Mouse (Mus musculus): ENCODE measurements around the gene Phgr1. TPM values are rescaled to one million over a fixed set of nuclear protein-coding genes. Genes with fewer than 3 reads are reported as not detected.

Phgr1 gene
- polyA plus RNA-seq, 1 experiment from 2014 or later = not detected

DNA sequence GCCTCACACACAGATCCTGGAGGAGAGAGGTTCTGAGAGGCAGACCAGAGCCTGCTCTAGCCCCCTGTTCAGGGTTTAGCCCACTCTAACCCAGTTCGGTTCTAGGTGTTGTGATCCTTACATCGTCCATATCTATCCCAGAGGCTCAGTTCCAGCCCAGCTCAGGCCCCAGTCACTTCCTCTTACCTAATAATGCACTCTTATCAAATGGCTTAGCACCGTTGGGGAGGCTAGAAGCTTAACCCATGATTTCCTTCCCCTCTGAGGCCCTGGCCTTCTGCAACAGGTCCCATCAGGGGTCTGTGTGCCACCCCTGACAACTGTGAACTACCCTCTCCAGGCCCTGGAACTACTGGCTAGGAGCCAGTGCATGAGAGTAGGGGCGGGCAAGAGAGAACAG is 43.4 kb upstream of the Phgr1 start:
- Histone ChIP-seq H3K9ac (replicated peaks) (no peak overlapping the region), H3K9me3 (ENCODE audit: low read length) (no peaks in the 10 kb centered on the region), H3K4me3 (ENCODE audit: low read depth, low read length) (no peak overlapping the region), H3K4me2 (ENCODE audit: low read depth, low read length) (peak overlapping the region; percentile 62), H3K36me3 (replicated peaks; ENCODE audit: insufficient read depth, low read length) (no peaks in the 10 kb centered on the region), H3K4me1 (ENCODE audit: insufficient read depth) (peaks cover 34% of the 10 kb centered on the region), H3K27me3 (ENCODE audit: insufficient read depth, low read length) (peaks cover 4% of the 10 kb centered on the region; the same call in 1 of the 2 replicates), H3K27ac (ENCODE audit: low read depth) (peak overlapping the region; percentile 44)
- ATAC-seq (peak; percentile 16; the same call in 1 of the 2 replicates), DNase-seq (no peak)
- 22% methylated on average over 4 of the region's 4 CpGs for WGBS (ENCODE audit: insufficient replicate concordance)
- TF ChIP-seq EP300 (IDR thresholded peaks at IDR 0.05; ENCODE audit: low read depth) (no peak), CTCF (IDR thresholded peaks at IDR 0.05; ENCODE audit: low read depth) (no peak)

DNA sequence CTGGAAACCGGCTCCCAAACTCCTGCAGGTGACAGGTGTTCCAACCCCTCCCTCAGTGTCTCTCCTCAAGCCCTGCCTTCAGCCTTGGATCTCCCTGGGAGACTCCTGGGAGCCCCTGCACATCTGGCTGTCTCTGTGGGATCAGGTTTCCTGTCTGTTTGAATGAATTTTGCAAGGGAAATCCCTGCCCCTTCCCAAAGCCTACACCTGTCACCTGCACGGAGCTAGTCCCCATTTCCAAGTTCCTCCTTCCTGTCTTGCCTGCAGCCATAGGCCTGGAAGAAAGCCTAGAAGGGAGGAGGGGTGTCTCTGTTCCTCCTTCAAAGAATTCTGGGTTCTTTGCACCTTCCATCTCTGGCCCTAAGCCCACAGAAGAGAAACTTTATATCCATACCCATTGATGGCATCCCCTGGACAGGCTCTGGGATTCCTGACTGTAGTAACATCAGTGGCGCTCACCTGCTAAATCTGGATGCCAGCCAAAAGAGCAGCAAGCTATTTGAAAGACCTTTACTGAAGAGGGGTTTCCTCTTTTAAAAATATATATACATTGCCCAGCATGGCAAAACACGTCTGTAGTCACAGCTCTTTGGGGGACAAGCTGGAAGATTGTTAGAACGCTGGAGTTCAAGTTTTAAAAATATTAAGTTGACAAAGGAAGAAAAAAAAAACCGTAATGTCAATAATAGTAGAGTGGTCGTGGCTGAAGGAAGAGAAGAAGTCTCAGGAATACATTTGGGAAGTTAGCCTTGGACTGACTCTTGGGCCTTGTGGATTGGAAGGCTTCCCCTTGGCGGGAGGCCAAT is 42.5 kb upstream of the Phgr1 start:
- 28% methylated on average over 8 of the region's 8 CpGs for WGBS (ENCODE audit: insufficient replicate concordance)
- H3K27ac ChIP-seq (ENCODE audit: low read depth) = no peak overlapping the region
- no peak for TF ChIP-seq CTCF (IDR thresholded peaks at IDR 0.05; ENCODE audit: low read depth)
- TF ChIP-seq EP300 (IDR thresholded peaks at IDR 0.05; ENCODE audit: low read depth) = no peak
- no peak overlapping the region for H3K9ac ChIP-seq (replicated peaks)
- ATAC-seq (no peak), DNase-seq (no peak)
- H3K4me1 ChIP-seq (ENCODE audit: insufficient read depth) = peaks cover 34% of the 10 kb centered on the region
- H3K4me3 ChIP-seq (ENCODE audit: low read depth, low read length) = no peak overlapping the region
- no peaks in the 10 kb centered on the region for H3K9me3 ChIP-seq (ENCODE audit: low read length)
- peaks cover 4% of the 10 kb centered on the region; the same call in 1 of the 2 replicates for H3K27me3 ChIP-seq (ENCODE audit: insufficient read depth, low read length)
- no peak overlapping the region for H3K4me2 ChIP-seq (ENCODE audit: low read depth, low read length)
- no peaks in the 10 kb centered on the region for H3K36me3 ChIP-seq (replicated peaks; ENCODE audit: insufficient read depth, low read length)

DNA sequence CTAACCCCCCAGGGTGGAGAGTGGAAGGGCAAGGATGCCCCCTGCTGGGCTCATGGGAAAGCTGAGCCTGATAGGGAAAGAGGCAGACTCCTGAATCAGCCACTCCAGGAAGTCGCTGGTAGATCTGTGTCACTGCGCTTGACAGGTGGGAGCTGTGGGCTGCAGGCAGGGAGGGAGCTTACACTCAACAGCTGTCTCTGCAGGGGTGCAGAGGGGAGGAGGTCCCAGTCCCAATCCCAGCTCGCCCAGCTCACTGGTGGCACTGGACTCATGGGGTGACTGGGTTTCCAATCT is 42.0 kb upstream of the Phgr1 start:
- DNase-seq = peak; percentile 74
- TF ChIP-seq CTCF (IDR thresholded peaks at IDR 0.05; ENCODE audit: low read depth) (peak; percentile 85), EP300 (IDR thresholded peaks at IDR 0.05; ENCODE audit: low read depth) (no peak)
- no peaks in the 10 kb centered on the region for H3K9me3 ChIP-seq (ENCODE audit: low read length)
- no peak for ATAC-seq
- no peak overlapping the region for H3K9ac ChIP-seq (replicated peaks)
- H3K4me1 ChIP-seq (ENCODE audit: insufficient read depth) = peaks cover 34% of the 10 kb centered on the region
- 4% methylated on average over 3 of the region's 3 CpGs for WGBS (ENCODE audit: insufficient replicate concordance)
- H3K36me3 ChIP-seq (replicated peaks; ENCODE audit: insufficient read depth, low read length) = no peaks in the 10 kb centered on the region
- H3K4me2 ChIP-seq (ENCODE audit: low read depth, low read length) = no peak overlapping the region
- H3K4me3 ChIP-seq (ENCODE audit: low read depth, low read length) = no peak overlapping the region
- H3K27ac ChIP-seq (ENCODE audit: low read depth) = no peak overlapping the region
- H3K27me3 ChIP-seq (ENCODE audit: insufficient read depth, low read length) = peaks cover 4% of the 10 kb centered on the region; the same call in 1 of the 2 replicates

DNA sequence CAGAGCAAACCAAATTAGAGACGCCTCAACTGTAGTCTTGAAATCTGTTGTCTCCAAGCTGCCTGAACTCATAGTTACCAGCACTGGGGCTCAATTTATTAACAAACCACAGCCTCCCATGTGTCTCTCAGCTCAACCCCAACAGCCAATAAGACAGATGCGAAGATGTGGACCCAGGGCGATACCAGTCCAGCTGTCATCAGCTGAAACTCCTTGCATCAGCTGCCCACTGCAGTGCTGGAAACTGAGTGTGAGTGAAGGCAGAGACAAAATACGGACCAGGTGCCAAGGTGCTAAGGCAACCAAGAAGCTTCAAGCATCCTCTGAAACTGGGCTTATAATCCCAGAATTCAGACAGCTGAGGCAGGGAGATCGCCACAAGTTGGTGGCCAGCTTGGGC is 40.6 kb upstream of the Phgr1 start:
- TF ChIP-seq CTCF (IDR thresholded peaks at IDR 0.05; ENCODE audit: low read depth) (no peak), EP300 (IDR thresholded peaks at IDR 0.05; ENCODE audit: low read depth) (no peak)
- ATAC-seq = no peak

DNA sequence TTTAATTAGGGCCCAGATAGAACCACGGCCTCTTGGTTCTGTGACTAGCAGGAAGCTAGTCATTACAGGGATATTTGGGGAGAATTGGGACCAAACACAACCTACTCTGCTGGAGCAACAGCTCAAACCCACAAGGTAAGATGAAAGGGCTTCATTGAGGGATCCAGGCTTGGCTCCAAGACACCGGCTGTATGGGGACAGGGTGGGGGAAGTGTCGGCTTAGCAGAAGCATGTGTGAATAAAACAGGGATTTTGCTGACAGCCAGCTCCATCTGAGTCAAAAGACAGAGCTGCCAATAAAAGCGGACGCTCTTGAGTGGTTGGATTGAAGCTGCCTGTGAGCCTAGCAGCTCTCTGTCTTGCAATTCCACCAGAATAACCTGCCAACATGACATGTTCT is 39.2 kb upstream of the Phgr1 start:
- WGBS (ENCODE audit: insufficient replicate concordance) = 78% methylated on average over 5 of the region's 5 CpGs
- Histone ChIP-seq H3K36me3 (replicated peaks; ENCODE audit: insufficient read depth, low read length) (no peaks in the 10 kb centered on the region), H3K4me1 (ENCODE audit: insufficient read depth) (peaks cover 16% of the 10 kb centered on the region), H3K9me3 (ENCODE audit: low read length) (no peaks in the 10 kb centered on the region), H3K27ac (ENCODE audit: low read depth) (no peak overlapping the region), H3K4me2 (ENCODE audit: low read depth, low read length) (no peak overlapping the region), H3K4me3 (ENCODE audit: low read depth, low read length) (no peak overlapping the region), H3K27me3 (ENCODE audit: insufficient read depth, low read length) (peaks cover 4% of the 10 kb centered on the region; the same call in 1 of the 2 replicates), H3K9ac (replicated peaks) (no peak overlapping the region)
- ATAC-seq = no peak
- DNase-seq = no peak
- no peak for TF ChIP-seq EP300 (IDR thresholded peaks at IDR 0.05; ENCODE audit: low read depth)
- TF ChIP-seq CTCF (IDR thresholded peaks at IDR 0.05; ENCODE audit: low read depth) = no peak

More for the DNA sequence above, 40.6 kb upstream of the Phgr1 start:
- H3K9me3 ChIP-seq (ENCODE audit: low read length) = no peaks in the 10 kb centered on the region
- H3K4me3 ChIP-seq (ENCODE audit: low read depth, low read length) = no peak overlapping the region
- H3K4me1 ChIP-seq (ENCODE audit: insufficient read depth) = peaks cover 23% of the 10 kb centered on the region
- H3K4me2 ChIP-seq (ENCODE audit: low read depth, low read length) = no peak overlapping the region
- H3K27me3 ChIP-seq (ENCODE audit: insufficient read depth, low read length) = peaks cover 4% of the 10 kb centered on the region; the same call in 1 of the 2 replicates
- H3K36me3 ChIP-seq (replicated peaks; ENCODE audit: insufficient read depth, low read length) = no peaks in the 10 kb centered on the region
- DNase-seq = no peak
- no peak overlapping the region for H3K27ac ChIP-seq (ENCODE audit: low read depth)
- no peak overlapping the region for H3K9ac ChIP-seq (replicated peaks)
- WGBS (ENCODE audit: insufficient replicate concordance) = 71% methylated on average over 5 of the region's 5 CpGs

DNA sequence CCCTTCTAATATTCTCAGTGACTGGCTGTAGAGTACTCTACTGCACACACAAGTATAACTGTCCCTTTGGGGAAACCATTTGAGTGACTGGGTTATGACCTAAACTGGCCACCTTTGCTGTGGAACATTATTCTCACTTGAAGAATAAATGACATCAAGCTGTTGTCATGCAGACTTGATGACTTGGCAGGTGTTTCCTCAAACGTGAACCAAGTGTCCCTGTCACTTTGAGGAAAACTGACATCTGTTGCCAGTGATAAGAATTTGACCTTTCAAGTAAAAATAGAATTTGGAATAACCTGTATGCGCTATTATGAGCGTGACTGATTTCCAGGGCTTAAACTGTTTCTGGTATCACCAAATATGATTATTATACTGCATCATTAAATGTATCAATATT is 32.2 kb upstream of the Phgr1 start:
- Histone ChIP-seq H3K27ac (ENCODE audit: low read depth) (no peak overlapping the region), H3K4me1 (ENCODE audit: insufficient read depth) (peaks cover 8% of the 10 kb centered on the region), H3K27me3 (ENCODE audit: insufficient read depth, low read length) (peaks cover 6% of the 10 kb centered on the region), H3K9ac (replicated peaks) (no peak overlapping the region), H3K4me2 (ENCODE audit: low read depth, low read length) (no peak overlapping the region), H3K9me3 (ENCODE audit: low read length) (no peaks in the 10 kb centered on the region), H3K36me3 (replicated peaks; ENCODE audit: insufficient read depth, low read length) (no peaks in the 10 kb centered on the region), H3K4me3 (ENCODE audit: low read depth, low read length) (no peak overlapping the region)
- DNase-seq = no peak
- WGBS (ENCODE audit: insufficient replicate concordance) = 39% methylated on average over 3 of the region's 3 CpGs
- no peak for ATAC-seq
- TF ChIP-seq EP300 (IDR thresholded peaks at IDR 0.05; ENCODE audit: low read depth) (no peak), CTCF (IDR thresholded peaks at IDR 0.05; ENCODE audit: low read depth) (no peak)

Data from liver, postnatal 0 days (tissue).